Mouse (Mus musculus) hindbrain, embryonic 12.5 days (tissue): ENCODE results near the gene Acvr1b. TPM values are rescaled to one million over a fixed set of nuclear protein-coding genes. Genes with fewer than 3 reads are reported as not detected.
A peak's percentile ranks its signal among the peaks of the same experiment; 100 is the strongest.

Experiments used
- ATAC-seq: fragments of 200-750 bp; cut with Nextera tagmentation; 2 replicates; pipeline ENCODE4 v1.8.0; 2017; ENCODE audit warnings: moderate TSS enrichment; ENCODE audit not compliant: low FRiP score
- H3K27ac ChIP-seq: fragments of 300-500 bp; sonication (generic); 2 replicates; pipeline ENCODE4 v1.5.1; 2016; ENCODE audit warnings: mild to moderate bottlenecking
- H3K27me3 ChIP-seq: fragments of 300-500 bp; sonication (generic); 2 replicates; pipeline ENCODE4 v1.6.1; 2016; ENCODE audit warnings: mild to moderate bottlenecking
- H3K36me3 ChIP-seq: fragments of 300-500 bp; sonication (generic); 2 replicates; pipeline ENCODE4 v1.6.1; 2016; ENCODE audit warnings: mild to moderate bottlenecking
- H3K4me1 ChIP-seq: fragments of 300-500 bp; sonication (generic); 2 replicates; pipeline ENCODE4 v1.6.1; 2016
- H3K4me2 ChIP-seq: fragments of 300-500 bp; sonication (generic); replicated peaks from 2 replicates; pipeline ENCODE4 v1.6.1; 2016; ENCODE audit warnings: mild to moderate bottlenecking
- H3K4me3 ChIP-seq: fragments of 300-500 bp; sonication (generic); 2 replicates; pipeline ENCODE4 v1.5.1; 2016; ENCODE audit warnings: mild to moderate bottlenecking
- H3K9ac ChIP-seq: fragments of 300-500 bp; sonication (generic); 2 replicates; pipeline ENCODE4 v1.6.1; 2016; ENCODE audit warnings: mild to moderate bottlenecking, moderate library complexity
- H3K9me3 ChIP-seq: fragments of 300-500 bp; sonication (generic); replicated peaks from 2 replicates; pipeline ENCODE4 v1.6.1; 2016; ENCODE audit warnings: mild to moderate bottlenecking
- WGBS: fragments of 180-500 bp; shearing (Covaris S2); methylation state at CpG from one replicate; pipeline ENCODE4 v1.1.7; 2016; 5-methylcytosine and 5-hydroxymethylcytosine counted together
- polyA plus RNA-seq: library from polyadenylated mRNA; unstranded; fragments of >200 nt; fragmentation: Nextera tagmentation; extraction: Ambion mirVana; gene quantifications from 2 replicates; pipeline ENCODE4 v1.2.1, GENCODE M21; 2016

Acvr1b gene
- polyA plus RNA-seq, 1 experiment from 2014 or later: 15.5 TPM

GRCm38 (mm10) chr15:101251930-101252329 is 78.1 kb downstream of the Acvr1b start:
- no peak overlapping the region for H3K4me2 ChIP-seq
- no peaks in the 10 kb centered on the region for H3K9me3 ChIP-seq
- 0 out of 2 replicates have a peak, but pooled peaks cover 4% of the 10 kb centered on the region for H3K4me1 ChIP-seq
- H3K27ac ChIP-seq: no peak overlapping the region
- no peak overlapping the region for H3K9ac ChIP-seq
- H3K36me3 ChIP-seq: no peaks in the 10 kb centered on the region
- no peak overlapping the region for H3K4me3 ChIP-seq
- H3K27me3 ChIP-seq: peaks cover 11% of the 10 kb centered on the region
- 89% methylated on average over 5 of the region's 5 CpGs for WGBS
- ATAC-seq: no peak

- Histone ChIP-seq H3K4me3 (no peak overlapping the region), H3K27ac (no peak overlapping the region), H3K4me2 (no peak overlapping the region), H3K9me3 (no peaks in the 10 kb centered on the region), H3K27me3 (peaks cover 11% of the 10 kb centered on the region), H3K4me1 (0 out of 2 replicates have a peak, but pooled peaks cover 4% of the 10 kb centered on the region), H3K9ac (no peak overlapping the region), H3K36me3 (no peaks in the 10 kb centered on the region)
- WGBS: 82% methylated on average over 6 of the region's 6 CpGs
- ATAC-seq: no peak
These were observed 78.7 kb downstream of the Acvr1b start for GRCm38 (mm10) chr15:101252614-101253013.

GRCm38 (mm10) chr15:101253563-101253885 is 79.7 kb downstream of the Acvr1b start:
- Histone ChIP-seq H3K4me1 (0 out of 2 replicates have a peak, but pooled peaks cover 4% of the 10 kb centered on the region), H3K36me3 (no peaks in the 10 kb centered on the region), H3K27me3 (peaks cover 11% of the 10 kb centered on the region), H3K9me3 (no peaks in the 10 kb centered on the region), H3K4me3 (peak overlapping the region; percentile 56), H3K9ac (peak overlapping the region; percentile 84), H3K27ac (no peak overlapping the region), H3K4me2 (peak overlapping the region; percentile 92)
- WGBS: 41% methylated on average over 3 of the region's 3 CpGs
- ATAC-seq: no peak

GRCm38 (mm10) chr15:101253886-101254795 is 80.3 kb downstream of the Acvr1b start, which contains the start of gene Nr4a1:
Gene Nr4a1 (plus strand): TSS chr15:101254269.
- Histone ChIP-seq H3K4me1 (0 out of 2 replicates have a peak, but pooled peaks cover 4% of the 10 kb centered on the region), H3K27ac (0 out of 2 replicates have a peak within 1 kb of the TSS, but pooled peaks have one; percentile 46), H3K36me3 (no peaks in the 10 kb centered on the region), H3K9me3 (no peaks in the 10 kb centered on the region), H3K27me3 (peaks cover 11% of the 10 kb centered on the region), H3K4me3 (peak within 1 kb of the TSS; percentile 56), H3K4me2 (peak within 1 kb of the TSS; percentile 92), H3K9ac (peak within 1 kb of the TSS; percentile 84)
- ATAC-seq: peak; percentile 66
- 2% methylated on average over 70 of the region's 82 CpGs for WGBS

GRCm38 (mm10) chr15:101255842-101256462 is 82.1 kb downstream of the Acvr1b start:
- Histone ChIP-seq H3K9me3 (no peaks in the 10 kb centered on the region), H3K4me1 (peaks cover 11% of the 10 kb centered on the region), H3K36me3 (no peaks in the 10 kb centered on the region), H3K4me2 (no peak overlapping the region), H3K9ac (no peak overlapping the region), H3K27me3 (peaks cover 11% of the 10 kb centered on the region), H3K4me3 (no peak overlapping the region), H3K27ac (no peak overlapping the region)
- WGBS: 84% methylated on average over 7 of the region's 7 CpGs
- no peak for ATAC-seq

- no peak for ATAC-seq
- Histone ChIP-seq H3K4me2 (no peak overlapping the region), H3K4me3 (no peak overlapping the region), H3K27me3 (peaks cover 11% of the 10 kb centered on the region), H3K36me3 (no peaks in the 10 kb centered on the region), H3K9ac (no peak overlapping the region), H3K9me3 (no peaks in the 10 kb centered on the region), H3K4me1 (peaks cover 11% of the 10 kb centered on the region), H3K27ac (no peak overlapping the region)
- WGBS: 79% methylated on average over 14 of the region's 14 CpGs
These were observed 82.8 kb downstream of the Acvr1b start for GRCm38 (mm10) chr15:101256463-101257206.

- H3K9me3 ChIP-seq: no peaks in the 10 kb centered on the region
- H3K4me3 ChIP-seq: no peak overlapping the region
- no peak overlapping the region for H3K9ac ChIP-seq
- H3K4me1 ChIP-seq: peaks cover 11% of the 10 kb centered on the region
- 85% methylated on average over 11 of the region's 11 CpGs for WGBS
- H3K27ac ChIP-seq: no peak overlapping the region
- no peak for ATAC-seq
- H3K27me3 ChIP-seq: 0 out of 2 replicates have a peak, but pooled peaks cover under 1% of the 10 kb centered on the region
- no peaks in the 10 kb centered on the region for H3K36me3 ChIP-seq
- H3K4me2 ChIP-seq: no peak overlapping the region
These were observed 84.6 kb downstream of the Acvr1b start for GRCm38 (mm10) chr15:101258420-101258819.

- no peak overlapping the region for H3K4me3 ChIP-seq
- no peak overlapping the region for H3K4me2 ChIP-seq
- WGBS: 87% methylated on average over 3 of the region's 3 CpGs
- peaks cover 11% of the 10 kb centered on the region for H3K4me1 ChIP-seq
- ATAC-seq: no peak
- H3K9ac ChIP-seq: no peak overlapping the region
- H3K36me3 ChIP-seq: no peaks in the 10 kb centered on the region
- peaks cover 1% of the 10 kb centered on the region; the same call in 1 of the 2 replicates for H3K27me3 ChIP-seq
- no peaks in the 10 kb centered on the region for H3K9me3 ChIP-seq
- no peak overlapping the region for H3K27ac ChIP-seq
These were observed 86.1 kb downstream of the Acvr1b start for GRCm38 (mm10) chr15:101259922-101260321.

GRCm38 (mm10) chr15:101260387-101260786 is 86.5 kb downstream of the Acvr1b start:
- ATAC-seq: no peak
- 55% methylated on average over 10 of the region's 10 CpGs for WGBS
- H3K9me3 ChIP-seq: no peaks in the 10 kb centered on the region
- H3K4me1 ChIP-seq: peaks cover 11% of the 10 kb centered on the region
- no peak overlapping the region for H3K4me2 ChIP-seq
- H3K4me3 ChIP-seq: no peak overlapping the region
- H3K27ac ChIP-seq: no peak overlapping the region
- no peak overlapping the region for H3K9ac ChIP-seq
- peaks cover 6% of the 10 kb centered on the region for H3K27me3 ChIP-seq
- H3K36me3 ChIP-seq: no peaks in the 10 kb centered on the region

- Histone ChIP-seq H3K4me2 (no peak overlapping the region), H3K4me3 (no peak overlapping the region), H3K36me3 (no peaks in the 10 kb centered on the region), H3K4me1 (peaks cover 14% of the 10 kb centered on the region), H3K9me3 (no peaks in the 10 kb centered on the region), H3K27ac (peak overlapping the region; percentile 52; the same call in 1 of the 2 replicates), H3K9ac (no peak overlapping the region), H3K27me3 (peaks cover 12% of the 10 kb centered on the region)
- 69% methylated on average over 13 of the region's 13 CpGs for WGBS
- no peak for ATAC-seq
These were observed 87.2 kb downstream of the Acvr1b start for GRCm38 (mm10) chr15:101260874-101261622.

GRCm38 (mm10) chr15:101262502-101262901 is 88.6 kb downstream of the Acvr1b start:
- Histone ChIP-seq H3K9ac (no peak overlapping the region), H3K27me3 (peaks cover 27% of the 10 kb centered on the region), H3K36me3 (no peaks in the 10 kb centered on the region), H3K4me2 (no peak overlapping the region), H3K4me1 (peaks cover 23% of the 10 kb centered on the region), H3K27ac (peak overlapping the region; percentile 23; the same call in 1 of the 2 replicates), H3K4me3 (no peak overlapping the region), H3K9me3 (no peaks in the 10 kb centered on the region)
- no peak for ATAC-seq
- 66% methylated on average over 5 of the region's 5 CpGs for WGBS
